Mouse (Mus musculus) layer of hippocampus, postnatal 10 days (tissue): ENCODE data around the gene Atp8b4. TPM values are rescaled to one million over a fixed set of nuclear protein-coding genes. Genes with fewer than 3 reads are reported as not detected.

Experiments
- DNase-seq, 2 experiments: peaks; one replicate each; pipeline ENCODE4 v3.0.0; 2021; ENCODE audit warnings: low spot score in 2 of 2
- total RNA-seq, 2 experiments: library from RNA; stranded (reverse); gene quantifications; 2 replicates each; pipeline ENCODE4 v1.2.3; 2021

Atp8b4 gene
- total RNA-seq, 2 experiments from 2014 or later: 0.21 TPM; not detected in 1

GRCm38 (mm10) chr2:126434712-126435111 is 65.8 kb downstream of the Atp8b4 start:
- no peak for DNase-seq

DNA sequence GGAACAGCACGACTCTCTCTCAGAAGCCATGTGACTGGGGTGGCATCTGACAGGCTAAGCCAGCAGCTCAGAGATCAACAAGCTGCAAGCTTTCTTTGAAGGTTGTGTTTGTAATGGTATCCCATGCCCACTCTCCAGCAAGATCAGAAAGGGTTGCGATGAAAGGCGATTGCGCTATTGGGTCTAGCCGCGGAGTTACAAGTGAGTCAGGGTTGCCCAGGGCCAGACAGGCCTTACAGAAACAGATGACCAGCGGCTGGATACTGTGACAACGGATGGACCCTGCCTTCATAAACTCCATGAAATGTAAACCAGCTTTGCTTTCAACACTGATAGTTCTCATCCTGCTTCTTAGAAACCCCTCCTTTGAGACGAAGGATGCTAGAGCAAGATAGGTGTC is 66.2 kb downstream of the Atp8b4 start:
- DNase-seq: no peak

GRCm38 (mm10) chr2:126432481-126433066 is 67.9 kb downstream of the Atp8b4 start:
- DNase-seq: no peak

DNA sequence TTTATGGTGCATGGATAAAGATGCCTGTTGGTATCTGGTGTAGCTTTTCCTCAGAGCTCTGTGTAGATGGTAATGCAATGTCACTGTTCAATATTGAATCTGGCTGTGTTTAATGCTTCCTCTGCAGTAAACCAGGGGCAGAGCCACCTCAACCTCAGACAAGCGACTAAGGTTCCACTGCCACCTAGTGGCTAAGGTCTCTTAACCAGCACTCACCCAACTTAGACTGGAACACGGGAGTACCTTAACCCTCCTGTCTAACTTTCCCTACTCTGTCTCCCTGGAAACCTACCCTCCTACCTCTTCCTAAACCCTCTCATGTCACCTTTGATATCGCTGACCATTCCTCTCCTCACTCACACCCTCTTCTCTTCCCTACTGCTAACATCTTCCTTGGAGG is 71.2 kb downstream of the Atp8b4 start:
- peak; percentile 60 to 70 for DNase-seq

- DNase-seq: no peak
These were observed 75.3 kb downstream of the Atp8b4 start for GRCm38 (mm10) chr2:126425223-126425622.

GRCm38 (mm10) chr2:126424714-126425113 is 75.8 kb downstream of the Atp8b4 start:
- no peak for DNase-seq

GRCm38 (mm10) chr2:126420901-126421300 is 79.6 kb downstream of the Atp8b4 start:
- DNase-seq: peak; percentile 19 to 42

DNA sequence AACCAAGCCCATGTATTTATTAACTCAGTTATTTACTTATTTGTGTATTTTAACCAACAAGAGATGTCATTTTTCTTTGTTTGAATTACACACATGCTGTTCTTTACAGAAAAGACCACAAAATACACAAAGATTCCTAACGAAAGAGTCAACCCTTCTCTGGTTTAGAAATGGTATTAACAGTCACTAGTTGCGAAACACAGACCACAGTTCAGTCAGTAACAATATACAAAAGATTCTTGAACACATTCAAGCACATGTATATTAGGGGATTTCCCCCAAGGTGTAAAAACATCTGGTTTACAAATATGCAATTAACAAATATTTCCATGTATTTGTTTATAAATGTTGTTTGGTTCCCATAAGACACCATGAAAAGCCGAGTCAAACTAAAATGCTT is 81.6 kb downstream of the Atp8b4 start:
- DNase-seq: no peak

GRCm38 (mm10) chr2:126416772-126417171 is 83.7 kb downstream of the Atp8b4 start:
- no peak for DNase-seq

DNA sequence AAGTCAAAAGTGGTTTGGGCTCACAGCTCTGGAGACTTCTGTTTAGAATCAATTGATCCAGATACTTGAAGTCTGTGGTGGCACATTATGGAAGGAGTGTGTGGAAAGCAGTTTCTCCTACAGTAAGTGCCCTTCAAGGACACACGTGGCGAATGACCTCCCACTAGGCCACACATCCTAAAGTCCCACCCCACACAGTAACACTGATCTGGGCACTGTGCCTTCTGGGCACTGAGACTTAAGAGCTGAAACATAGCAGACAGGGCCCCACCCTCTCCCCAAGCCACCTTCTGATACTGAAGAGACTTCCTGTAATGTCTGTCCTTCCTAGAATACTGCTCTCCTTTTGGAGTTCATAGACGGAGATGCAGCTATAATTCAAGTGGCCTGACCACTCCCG is 84.5 kb downstream of the Atp8b4 start:
- no peak for DNase-seq

- no peak for DNase-seq
These were observed 87.7 kb downstream of the Atp8b4 start for GRCm38 (mm10) chr2:126412759-126413158.

- DNase-seq: no peak
These were observed 101.0 kb downstream of the Atp8b4 start for GRCm38 (mm10) chr2:126399454-126399853.

- DNase-seq: no peak
These were observed 101.5 kb downstream of the Atp8b4 start for GRCm38 (mm10) chr2:126399017-126399416.

GRCm38 (mm10) chr2:126398216-126398615 is 102.3 kb downstream of the Atp8b4 start:
- DNase-seq: no peak

DNA sequence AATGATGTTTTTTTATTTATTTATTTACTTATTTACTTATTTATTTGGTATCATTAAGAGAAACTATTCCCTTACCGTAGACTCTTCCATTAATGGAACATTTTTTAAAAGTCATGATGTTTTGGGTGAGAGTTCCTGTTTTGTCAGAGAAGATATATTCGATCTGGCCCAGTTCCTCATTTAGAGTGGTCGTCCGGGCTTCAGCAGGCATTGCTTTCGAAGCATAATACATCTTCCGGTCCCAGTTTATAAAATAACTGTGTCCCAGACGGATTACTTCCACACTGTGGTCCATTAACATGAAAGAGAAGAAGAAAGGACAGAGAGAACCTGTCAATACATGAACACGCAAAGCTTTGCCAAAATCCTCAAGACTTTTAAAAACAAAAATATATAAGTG is 103.0 kb downstream of the Atp8b4 start:
- DNase-seq: no peak

GRCm38 (mm10) chr2:126394924-126395323 is 105.5 kb downstream of the Atp8b4 start:
- no peak for DNase-seq

- DNase-seq: no peak
These were observed 112.9 kb downstream of the Atp8b4 start for GRCm38 (mm10) chr2:126387458-126388037.

DNA sequence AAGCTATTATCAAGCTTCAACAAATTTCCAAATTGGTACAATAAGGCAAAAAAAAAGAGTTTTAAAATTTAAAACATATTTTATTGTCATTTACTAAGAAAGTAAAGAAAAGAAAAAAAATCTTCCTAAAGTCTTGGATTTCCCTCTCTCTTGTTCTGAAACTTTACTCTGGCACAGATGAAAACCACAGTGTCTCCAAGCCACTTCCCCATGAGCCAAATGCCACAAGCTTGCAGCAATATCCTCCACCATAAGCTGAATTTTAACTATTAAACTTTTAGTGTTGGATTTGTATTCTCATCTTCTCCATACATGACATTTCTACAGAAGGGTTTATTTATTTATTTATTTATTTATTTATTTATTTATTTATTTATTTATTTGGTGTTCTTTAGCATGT is 114.4 kb downstream of the Atp8b4 start:
- DNase-seq: no peak

GRCm38 (mm10) chr2:126380300-126380699 is 120.2 kb downstream of the Atp8b4 start:
- no peak for DNase-seq

DNA sequence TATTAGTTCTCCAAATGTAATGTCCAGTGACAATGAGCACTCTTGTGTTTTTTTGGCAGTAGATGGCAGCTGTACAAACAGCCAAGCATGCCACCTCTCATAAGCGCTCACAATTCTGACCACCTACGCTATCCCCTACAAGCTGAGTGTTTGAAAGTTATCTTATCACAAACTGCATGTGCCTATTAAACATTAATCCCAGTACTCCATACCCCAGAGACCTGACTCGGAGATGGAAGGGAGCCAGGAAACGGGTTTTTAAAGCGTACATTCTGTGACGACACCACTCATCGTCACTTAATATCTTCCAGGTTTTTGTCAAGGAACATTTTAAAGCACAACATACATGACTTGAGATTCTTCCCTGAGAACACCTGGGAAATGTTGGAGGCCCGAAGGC is 128.8 kb downstream of the Atp8b4 start:
- DNase-seq: no peak

- no peak for DNase-seq
These were observed 130.7 kb downstream of the Atp8b4 start for GRCm38 (mm10) chr2:126369815-126370214.

GRCm38 (mm10) chr2:126363745-126364725 is 136.4 kb downstream of the Atp8b4 start:
- DNase-seq: no peak
